Mouse (Mus musculus): ENCODE data around the gene Pnmal2. TPM values are rescaled to one million over a fixed set of nuclear protein-coding genes. Genes with fewer than 3 reads are reported as not detected.

Pnmal2 gene
- polyA plus RNA-seq (2015; fragmentation: Illumina TruSeq; extraction: RNeasy Lipid Tissue Mini Kit (QIAGEN cat#74804); ENCODE audit: insufficient read depth, low read depth, low replicate concordance): 11.8 TPM

GRCm38 (mm10) chr7:16944061-16944807 is at the start of gene Pnmal2:
Gene Pnmal2 (plus strand): TSS chr7:16944682.

GRCm38 (mm10) chr7:16906281-16906680 is 38.2 kb upstream of the Pnmal2 start, which contains the start of gene Ptgir:
Gene Ptgir (plus strand): TSS chr7:16906490.

GRCm38 (mm10) chr7:16924037-16924834 is 20.2 kb upstream of the Pnmal2 start, which contains the start of gene Calm3:
Gene Calm3 (minus strand): TSS chr7:16924114.

GRCm38 (mm10) chr7:16959539-16960187 is 15.2 kb downstream of the Pnmal2 start, which contains the start of gene Pnmal1:
Gene Pnmal1 (plus strand): TSS chr7:16959679.

GRCm38 (mm10) chr7:16982859-16983568 is 38.5 kb downstream of the Pnmal2 start, which contains the start of gene Gm42372:
Gene Gm42372 (plus strand): TSS chr7:16983086.

GRCm38 (mm10) chr7:16992451-16992807 is 47.9 kb downstream of the Pnmal2 start, which contains the start of gene Ccdc8:
Gene Ccdc8 (plus strand): TSS chr7:16992708.

Other genes with a start within 250 kb of the Pnmal2 start
- gene Ceacam9, start 222.8 kb upstream of the Pnmal2 start, polyA plus RNA-seq (2015; fragmentation: Illumina TruSeq; extraction: RNeasy Lipid Tissue Mini Kit (QIAGEN cat#74804); ENCODE audit: insufficient read depth, low read depth, low replicate concordance): not detected
- gene Ap2s1, start 206.3 kb upstream of the Pnmal2 start, polyA plus RNA-seq (2015; fragmentation: Illumina TruSeq; extraction: RNeasy Lipid Tissue Mini Kit (QIAGEN cat#74804); ENCODE audit: insufficient read depth, low read depth, low replicate concordance): 40.1 TPM
- gene Slc1a5, start 163.3 kb upstream of the Pnmal2 start, polyA plus RNA-seq (2015; fragmentation: Illumina TruSeq; extraction: RNeasy Lipid Tissue Mini Kit (QIAGEN cat#74804); ENCODE audit: insufficient read depth, low read depth, low replicate concordance): 94.8 TPM
- gene Strn4, start 128.8 kb upstream of the Pnmal2 start, polyA plus RNA-seq (2015; fragmentation: Illumina TruSeq; extraction: RNeasy Lipid Tissue Mini Kit (QIAGEN cat#74804); ENCODE audit: insufficient read depth, low read depth, low replicate concordance): 28.4 TPM
- gene Fkrp, start 128.0 kb upstream of the Pnmal2 start, polyA plus RNA-seq (2015; fragmentation: Illumina TruSeq; extraction: RNeasy Lipid Tissue Mini Kit (QIAGEN cat#74804); ENCODE audit: insufficient read depth, low read depth, low replicate concordance): 4.5 TPM
- gene Prkd2, start 101.8 kb upstream of the Pnmal2 start, polyA plus RNA-seq (2015; fragmentation: Illumina TruSeq; extraction: RNeasy Lipid Tissue Mini Kit (QIAGEN cat#74804); ENCODE audit: insufficient read depth, low read depth, low replicate concordance): 6.3 TPM
- gene Dact3, start 69.4 kb upstream of the Pnmal2 start, polyA plus RNA-seq (2015; fragmentation: Illumina TruSeq; extraction: RNeasy Lipid Tissue Mini Kit (QIAGEN cat#74804); ENCODE audit: insufficient read depth, low read depth, low replicate concordance): 1.1 TPM
- 2.3 TPM for gene Gng8, start 52.9 kb upstream of the Pnmal2 start, polyA plus RNA-seq (2015; fragmentation: Illumina TruSeq; extraction: RNeasy Lipid Tissue Mini Kit (QIAGEN cat#74804); ENCODE audit: insufficient read depth, low read depth, low replicate concordance)
- gene Ptgir, start 38.2 kb upstream of the Pnmal2 start, polyA plus RNA-seq (2015; fragmentation: Illumina TruSeq; extraction: RNeasy Lipid Tissue Mini Kit (QIAGEN cat#74804); ENCODE audit: insufficient read depth, low read depth, low replicate concordance): 1.8 TPM
- gene Calm3, start 20.6 kb upstream of the Pnmal2 start, polyA plus RNA-seq (2015; fragmentation: Illumina TruSeq; extraction: RNeasy Lipid Tissue Mini Kit (QIAGEN cat#74804); ENCODE audit: insufficient read depth, low read depth, low replicate concordance): 43.4 TPM
- 1.4 TPM for gene Pnmal1, start 15.0 kb downstream of the Pnmal2 start, polyA plus RNA-seq (2015; fragmentation: Illumina TruSeq; extraction: RNeasy Lipid Tissue Mini Kit (QIAGEN cat#74804); ENCODE audit: insufficient read depth, low read depth, low replicate concordance)
- gene Gm42372, start 38.4 kb downstream of the Pnmal2 start, polyA plus RNA-seq (2015; fragmentation: Illumina TruSeq; extraction: RNeasy Lipid Tissue Mini Kit (QIAGEN cat#74804); ENCODE audit: insufficient read depth, low read depth, low replicate concordance): 0.20 TPM
- 0.76 TPM for gene Ccdc8, start 48.0 kb downstream of the Pnmal2 start, polyA plus RNA-seq (2015; fragmentation: Illumina TruSeq; extraction: RNeasy Lipid Tissue Mini Kit (QIAGEN cat#74804); ENCODE audit: insufficient read depth, low read depth, low replicate concordance)
- gene Ppp5c, start 83.2 kb downstream of the Pnmal2 start, polyA plus RNA-seq (2015; fragmentation: Illumina TruSeq; extraction: RNeasy Lipid Tissue Mini Kit (QIAGEN cat#74804); ENCODE audit: insufficient read depth, low read depth, low replicate concordance): 44.1 TPM
- gene Hif3a, start 117.7 kb downstream of the Pnmal2 start, polyA plus RNA-seq (2015; fragmentation: Illumina TruSeq; extraction: RNeasy Lipid Tissue Mini Kit (QIAGEN cat#74804); ENCODE audit: insufficient read depth, low read depth, low replicate concordance): 0.17 TPM
- gene Psg16, start 129.4 kb downstream of the Pnmal2 start, polyA plus RNA-seq (2015; fragmentation: Illumina TruSeq; extraction: RNeasy Lipid Tissue Mini Kit (QIAGEN cat#74804); ENCODE audit: insufficient read depth, low read depth, low replicate concordance): 0.92 TPM
- not detected for gene Ceacam3, start 205.6 kb downstream of the Pnmal2 start, polyA plus RNA-seq (2015; fragmentation: Illumina TruSeq; extraction: RNeasy Lipid Tissue Mini Kit (QIAGEN cat#74804); ENCODE audit: insufficient read depth, low read depth, low replicate concordance)

Measured in pancreas, adult 10 weeks (tissue).